Mouse (Mus musculus): ENCODE measurements at regions not wholly inside any gene's neighbourhood (a gene's known extent, or its start where the extent isn't known, plus 50 kb on each side); places are given as distances from the start of the nearest gene placed in this dataset.

DNA sequence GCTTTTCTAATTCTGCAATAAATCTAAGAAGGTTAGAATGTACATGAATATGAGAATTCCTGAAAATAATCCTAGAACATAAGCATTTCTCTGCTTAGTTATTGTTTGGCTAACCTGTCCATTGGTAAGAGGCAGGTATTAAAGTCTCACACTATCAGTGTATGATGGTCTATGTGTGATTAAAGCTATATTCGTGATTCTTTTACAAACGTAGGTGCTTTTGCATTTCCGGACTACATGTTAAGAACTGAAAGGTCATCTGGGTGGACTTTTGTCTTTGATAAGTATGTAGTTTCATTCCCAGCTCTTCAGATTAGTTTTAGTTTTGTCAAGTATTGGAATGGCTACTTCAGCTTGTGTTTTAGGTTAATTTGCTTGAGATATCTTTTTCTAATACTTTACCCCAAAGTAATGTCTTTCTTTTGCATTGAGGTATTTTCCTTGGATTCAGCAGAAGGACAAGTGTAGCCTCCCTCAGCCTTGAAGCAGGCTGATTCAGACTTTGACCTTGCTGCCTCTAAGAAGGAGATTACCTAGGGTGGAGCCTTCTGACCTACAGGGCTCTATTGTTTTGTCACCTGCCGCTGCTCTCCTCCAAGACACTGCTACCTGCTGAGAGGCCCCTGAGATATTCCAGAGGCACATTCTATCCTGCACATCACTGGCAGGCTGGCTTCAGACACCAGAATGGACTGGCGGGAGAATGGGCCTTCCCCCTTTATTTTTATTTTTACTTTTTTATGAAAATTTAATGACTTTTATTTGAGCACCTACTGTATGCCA is 148.7 kb upstream of the Foxg1 start:
- H3K4me1 ChIP-seq (ENCODE audit: control insufficient read depth, insufficient read depth, low read length): no peaks in the 10 kb centered on the region
- H3K27ac ChIP-seq (replicated peaks; ENCODE audit: insufficient read depth, low read depth, low read length): no peak overlapping the region
- DNase-seq (ENCODE audit: extremely low read depth, low read depth, low spot score): no peak
- no peak overlapping the region for H3K4me3 ChIP-seq (ENCODE audit: insufficient read depth, low read depth, low read length)
- no peaks in the 10 kb centered on the region for H3K36me3 ChIP-seq (ENCODE audit: control insufficient read depth, insufficient read depth, low read length)
- no peaks in the 10 kb centered on the region for H3K27me3 ChIP-seq (ENCODE audit: control insufficient read depth, insufficient read depth, low read length)
- TF ChIP-seq CTCF (IDR thresholded peaks at IDR 0.05; ENCODE audit: low read depth, low read length) (no peak), POLR2A (IDR thresholded peaks at IDR 0.05; ENCODE audit: extremely low read depth, insufficient read depth, low read length) (no peak)
- 75% methylated on average over 5 of the region's 5 CpGs for WGBS
- no peaks in the 10 kb centered on the region for H3K79me2 ChIP-seq (ENCODE audit: control insufficient read depth, insufficient read depth, low read length)
- no peak overlapping the region for H3K9ac ChIP-seq (ENCODE audit: low read depth, low read length)
